Mouse (Mus musculus) CH12F3 (cell line): ENCODE measurements around the gene Sdr39u1.

Source experiments
- in situ Hi-C: fragments of 300-500 bp; cut with MboI; formaldehyde crosslinking; loops from 2 replicates; pipeline ENCODE4 v1.14.3; 2020; ENCODE audit warnings: low sequenced_read_pairs

The Sdr39u1 gene

GRCm38 (mm10) chr14:55884713-55885113 is 15.4 kb downstream of the Sdr39u1 start, which contains the start of gene Khnyn:
Gene Khnyn, plus strand, starts transcription at chr14:55884947.
- in situ Hi-C loops, result no loop called here

- in situ Hi-C loops, result no loop called here
Measured at GRCm38 (mm10) chr14:55884166-55884565, 15.9 kb downstream of the Sdr39u1 start, which contains the start of gene Cbln3. Gene Cbln3, minus strand, starts transcription at chr14:55884392.

DNA sequence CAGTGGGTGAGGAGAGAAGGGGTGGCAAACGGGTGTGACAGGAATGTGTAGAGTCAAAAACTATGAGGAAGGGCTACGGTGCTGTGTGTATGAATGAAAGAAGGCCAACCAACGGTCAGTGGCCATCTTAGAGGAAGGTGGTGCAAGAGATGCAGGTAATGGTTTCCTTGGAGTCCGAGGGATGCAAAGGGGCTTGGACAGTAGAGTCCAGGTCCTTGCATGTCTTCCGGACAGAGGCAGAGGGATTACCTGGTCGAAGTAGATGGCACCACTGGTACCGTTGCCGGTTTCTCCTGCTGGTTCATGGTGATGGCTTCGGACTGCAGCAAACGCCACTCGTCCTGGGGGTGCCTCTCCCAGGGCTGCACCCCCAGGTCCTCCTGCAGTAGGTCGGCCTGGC is 16.4 kb downstream of the Sdr39u1 start:
- in situ Hi-C loops, result no loop called here

GRCm38 (mm10) chr14:55883149-55883661 is 16.9 kb downstream of the Sdr39u1 start:
- in situ Hi-C loops, result no loop called here

DNA sequence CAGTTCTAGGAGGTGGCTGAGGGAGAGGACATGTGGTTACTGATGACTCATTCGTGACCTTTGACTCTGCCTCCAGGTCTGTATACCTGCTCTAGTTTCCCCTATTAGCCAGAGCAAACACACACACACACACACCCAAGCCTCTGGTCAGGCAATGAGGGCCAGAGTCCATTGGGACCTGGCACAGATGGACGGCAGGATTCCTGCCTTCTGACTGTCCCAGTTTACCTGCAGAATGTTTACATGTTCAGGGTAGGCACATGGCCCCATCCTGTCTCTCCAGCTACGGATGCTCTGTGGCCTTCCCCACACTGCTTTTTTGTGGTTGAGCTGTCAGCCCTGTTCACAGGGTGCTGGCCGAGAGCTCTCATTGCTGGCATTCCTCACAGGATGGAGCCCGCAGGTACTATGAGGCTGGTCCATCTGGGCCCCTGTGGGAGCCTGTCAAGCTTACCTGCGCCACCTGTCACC is 17.9 kb downstream of the Sdr39u1 start:
- in situ Hi-C loops, result no loop called here

DNA sequence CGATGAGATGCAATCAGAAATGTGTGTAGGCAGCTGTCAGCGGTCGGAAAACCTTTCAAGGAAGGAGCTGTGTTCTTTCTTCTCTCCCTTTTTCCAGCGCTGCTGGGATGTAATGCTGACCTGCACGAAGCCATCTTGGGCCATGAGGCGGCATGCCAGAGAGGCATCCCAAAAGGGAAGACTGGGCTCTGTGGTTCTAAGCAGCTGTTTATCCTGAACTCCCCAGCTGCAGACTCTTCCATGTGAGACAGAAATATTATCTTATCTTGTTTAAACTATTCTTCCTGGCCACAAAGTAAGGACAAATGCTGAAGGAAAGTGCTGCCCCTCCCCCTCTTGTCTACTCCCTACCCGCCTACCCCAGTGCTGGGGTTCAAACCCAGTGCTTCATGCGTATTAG is 19.1 kb downstream of the Sdr39u1 start:
- in situ Hi-C loops, result no loop called here

GRCm38 (mm10) chr14:55879623-55880022 is 20.5 kb downstream of the Sdr39u1 start:
- in situ Hi-C loops, result loop anchor here (5.0 kb wide), 1 partner anchor 38 kb away; no protein-coding TSS in a partner anchor

DNA sequence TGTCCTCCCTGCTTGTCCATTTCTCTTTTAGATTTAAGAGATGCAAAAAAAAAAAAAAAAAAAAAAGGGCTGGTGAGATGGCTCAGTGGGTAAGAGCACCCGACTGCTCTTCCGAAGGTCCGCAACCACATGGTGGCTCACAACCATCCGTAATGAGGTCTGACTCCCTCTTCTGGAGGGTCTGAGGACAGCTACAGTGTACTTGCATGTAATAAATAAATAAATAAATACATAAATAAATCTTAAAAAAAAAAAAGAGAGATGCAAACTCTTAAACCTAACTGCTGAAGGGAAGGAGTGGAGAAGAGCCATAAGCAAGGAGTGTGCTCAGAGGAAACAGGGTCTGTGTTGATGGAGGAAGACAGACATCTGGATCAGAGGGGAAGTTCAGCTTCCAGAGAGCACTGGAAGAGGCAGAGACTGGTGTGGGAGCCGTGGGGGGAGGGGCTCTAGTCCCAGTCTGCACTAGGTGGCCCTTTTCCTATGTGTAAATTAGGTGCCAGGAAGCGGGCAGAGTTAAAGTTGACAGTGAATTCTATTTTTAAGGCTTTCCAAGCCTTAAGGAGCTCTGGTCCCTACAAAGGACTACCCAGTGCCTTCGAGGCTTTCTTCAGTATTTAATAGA is 21.7 kb downstream of the Sdr39u1 start:
- in situ Hi-C loops, result loop anchor here (5.0 kb wide), 1 partner anchor 39 kb away; no protein-coding TSS in a partner anchor

DNA sequence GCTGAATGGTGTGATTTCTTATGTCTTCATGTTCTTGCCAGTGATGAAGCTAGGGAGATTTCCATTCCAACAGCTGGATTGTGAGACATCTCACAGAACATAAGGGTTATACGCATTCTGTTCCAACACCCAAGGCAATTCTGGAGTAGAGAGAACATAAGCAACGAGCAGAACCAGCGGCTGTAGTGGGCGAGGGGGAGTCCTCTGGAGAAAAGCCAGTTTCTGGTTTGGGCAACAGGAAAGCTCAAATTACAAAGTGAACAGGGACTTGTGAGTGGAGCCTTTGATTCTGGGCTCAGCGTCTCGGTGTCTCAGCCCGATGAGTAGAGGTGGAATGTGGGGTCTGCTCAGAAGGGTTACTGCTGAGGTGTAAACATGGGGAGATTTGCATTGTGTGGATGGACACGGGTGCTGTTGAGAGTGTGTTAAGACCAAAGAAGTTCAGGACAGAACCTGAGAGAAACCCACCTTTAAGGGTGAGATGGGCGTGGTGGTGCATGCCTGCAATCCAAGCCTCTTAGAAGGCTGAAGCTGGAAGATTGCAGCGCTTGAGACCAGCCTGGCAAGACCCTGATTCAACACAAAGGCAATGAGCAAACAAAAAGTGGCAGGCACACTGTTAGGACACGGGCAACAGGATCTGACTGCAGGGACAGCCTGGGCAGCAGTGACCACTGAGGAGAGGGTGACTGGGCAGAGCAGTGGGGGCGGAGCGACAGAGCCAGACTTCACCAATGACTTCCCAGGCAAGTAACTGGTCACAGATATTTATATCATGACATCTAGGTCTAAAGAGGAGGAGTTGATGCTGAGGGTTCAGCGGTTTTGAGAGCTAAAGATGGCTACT is 22.4 kb downstream of the Sdr39u1 start:
- in situ Hi-C loops, result loop anchor here (5.0 kb wide), 1 partner anchor 40 kb away; no protein-coding TSS in a partner anchor

- in situ Hi-C loops, result no loop called here
Measured at GRCm38 (mm10) chr14:55873714-55874683, 26.1 kb downstream of the Sdr39u1 start.

- in situ Hi-C loops, result no loop called here
Measured at GRCm38 (mm10) chr14:55873242-55873713, 26.8 kb downstream of the Sdr39u1 start.

DNA sequence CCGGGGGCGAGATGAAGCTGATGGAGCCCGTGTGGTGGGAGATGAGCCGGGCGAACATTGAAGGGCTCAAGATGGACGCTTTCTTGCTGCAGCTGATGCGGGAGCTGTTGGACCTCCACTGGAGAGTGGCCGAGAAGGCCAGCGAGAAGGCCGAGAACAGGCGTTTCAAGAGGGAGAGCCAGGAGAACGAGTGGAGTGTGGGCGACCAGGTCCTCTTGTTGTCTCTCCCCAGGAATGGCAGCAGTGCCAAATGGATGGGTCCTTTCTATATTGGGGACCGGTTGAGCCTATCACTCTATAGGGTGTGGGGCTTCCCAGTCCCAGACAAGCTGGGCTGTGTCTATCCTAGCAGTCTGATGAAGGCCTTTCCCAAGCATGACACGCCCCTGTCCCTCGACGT is 27.5 kb downstream of the Sdr39u1 start:
- in situ Hi-C loops, result no loop called here

DNA sequence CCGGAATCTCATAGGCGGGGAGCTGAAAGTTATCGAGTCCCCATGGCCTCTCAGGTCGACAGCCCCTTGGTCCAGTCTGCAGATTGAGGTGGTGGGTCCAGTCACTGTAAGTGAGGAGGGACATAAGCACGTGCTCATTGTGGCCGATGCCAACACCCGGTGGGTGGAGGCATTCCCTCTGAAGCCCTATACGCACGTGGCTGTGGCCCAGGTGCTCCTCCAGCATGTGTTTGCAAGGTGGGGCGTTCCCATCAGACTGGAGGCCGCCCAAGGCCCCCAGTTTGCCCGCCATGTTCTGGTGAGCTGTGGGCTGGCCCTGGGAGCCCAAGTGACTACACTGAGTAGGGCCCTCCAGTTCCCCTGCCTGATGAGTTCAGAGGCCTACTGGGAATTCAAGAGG is 28.1 kb downstream of the Sdr39u1 start:
- in situ Hi-C loops, result no loop called here

DNA sequence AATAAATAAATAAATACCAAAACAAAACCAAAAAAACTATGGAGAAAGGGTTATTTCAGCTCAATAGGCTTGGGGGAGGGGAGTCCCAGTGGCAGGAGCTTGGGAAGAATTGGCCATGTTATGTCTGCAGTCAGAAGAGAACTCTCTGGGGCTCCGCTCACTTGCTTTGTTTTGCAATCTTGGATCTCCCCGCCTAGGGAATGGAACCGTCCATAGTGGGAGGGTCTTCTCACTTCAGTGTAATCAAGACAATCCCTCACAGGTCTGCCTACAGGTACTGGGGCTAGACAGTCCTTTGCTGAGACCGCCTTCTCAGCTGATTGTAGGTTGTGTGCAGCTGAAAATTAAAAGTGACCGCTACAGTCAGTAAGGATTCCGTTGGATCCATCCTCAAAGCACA is 30.6 kb downstream of the Sdr39u1 start:
- in situ Hi-C loops, result no loop called here

- in situ Hi-C loops, result no loop called here
Measured at GRCm38 (mm10) chr14:55868230-55869026, 31.7 kb downstream of the Sdr39u1 start.

- in situ Hi-C loops, result no loop called here
Measured at GRCm38 (mm10) chr14:55866962-55867361, 33.1 kb downstream of the Sdr39u1 start.

GRCm38 (mm10) chr14:55863773-55864172 is 36.3 kb downstream of the Sdr39u1 start:
- in situ Hi-C loops, result no loop called here

GRCm38 (mm10) chr14:55862970-55863369 is 37.1 kb downstream of the Sdr39u1 start:
- in situ Hi-C loops, result no loop called here

DNA sequence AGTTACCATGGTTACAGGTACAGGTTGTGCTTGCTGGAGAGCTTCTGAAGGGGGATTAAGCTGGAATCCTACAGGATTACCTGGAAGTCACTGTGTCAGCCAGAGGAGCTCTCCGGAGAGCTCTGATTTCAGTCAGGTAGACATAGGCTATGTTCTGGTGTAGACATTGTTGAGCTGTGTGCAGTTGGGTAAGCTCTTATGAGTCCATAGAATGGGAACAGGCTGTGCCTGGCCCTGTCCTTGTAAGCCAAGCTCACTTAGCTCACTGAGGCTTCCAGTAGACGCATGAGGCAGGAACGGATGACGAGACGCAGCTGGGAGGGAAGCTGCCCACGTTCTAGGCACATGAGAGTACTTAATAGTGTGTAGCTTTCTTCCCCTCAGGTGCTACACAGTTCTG is 37.9 kb downstream of the Sdr39u1 start:
- in situ Hi-C loops, result no loop called here

- in situ Hi-C loops, result no loop called here
Measured at GRCm38 (mm10) chr14:55857588-55857987, 42.5 kb downstream of the Sdr39u1 start.
